Mouse (Mus musculus): ENCODE results near the gene Patj. TPM values are rescaled to one million over a fixed set of nuclear protein-coding genes. Genes with fewer than 3 reads are reported as not detected.

The Patj gene
- polyA plus RNA-seq, 1 experiment = 25.3 TPM

DNA sequence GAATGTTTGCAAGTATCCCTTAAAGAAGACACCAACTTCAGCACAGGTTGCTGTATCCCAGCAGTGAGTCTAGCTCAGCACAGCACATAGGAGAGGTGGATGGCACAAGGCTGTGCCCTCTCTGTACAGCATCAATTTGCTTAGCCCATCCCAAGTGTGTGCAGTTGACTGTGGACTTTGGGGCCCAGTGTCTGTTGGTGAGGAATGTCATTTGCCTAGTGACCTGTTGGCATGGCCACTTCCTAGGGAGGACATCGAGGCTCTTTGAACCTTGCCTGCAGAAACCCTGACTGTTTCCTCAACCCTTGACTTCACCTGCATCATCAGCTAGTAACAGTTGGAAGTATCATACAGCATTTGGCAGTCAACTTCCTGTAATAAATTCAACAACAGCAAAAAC is 270.9 kb downstream of the Patj start:
- Histone ChIP-seq H3K27ac (ENCODE audit: insufficient read depth, low read depth, low read length) (no peak overlapping the region), H3K36me3 (ENCODE audit: control insufficient read depth, insufficient read depth, low read length) (peaks cover 1% of the 10 kb centered on the region; the same call in 1 of the 2 replicates), H3K4me3 (ENCODE audit: insufficient read depth, low read depth, low read length) (no peak overlapping the region), H3K27me3 (replicated peaks; ENCODE audit: control insufficient read depth, insufficient read depth, low read length) (no peaks in the 10 kb centered on the region), H3K4me1 (ENCODE audit: control insufficient read depth, insufficient read depth, low read length) (no peaks in the 10 kb centered on the region)
- DNase-seq = no peak
- TF ChIP-seq CTCF (conservative IDR thresholded peaks at IDR 0.05; ENCODE audit: insufficient read depth, insufficient read length, low read depth, low read length) = no peak
- no peak for TF ChIP-seq POLR2A (IDR thresholded peaks at IDR 0.05; ENCODE audit: low read depth, low read length)
- WGBS = 49% methylated on average over 1 of the region's 1 CpGs

- no peaks in the 10 kb centered on the region for H3K4me1 ChIP-seq (ENCODE audit: control insufficient read depth, insufficient read depth, low read length)
- no peak overlapping the region for H3K4me3 ChIP-seq (ENCODE audit: insufficient read depth, low read depth, low read length)
- WGBS = 63% methylated on average over 3 of the region's 3 CpGs
- peaks cover 1% of the 10 kb centered on the region; the same call in 1 of the 2 replicates for H3K36me3 ChIP-seq (ENCODE audit: control insufficient read depth, insufficient read depth, low read length)
- TF ChIP-seq CTCF (conservative IDR thresholded peaks at IDR 0.05; ENCODE audit: insufficient read depth, insufficient read length, low read depth, low read length) = no peak
- TF ChIP-seq POLR2A (IDR thresholded peaks at IDR 0.05; ENCODE audit: low read depth, low read length) = no peak
- no peaks in the 10 kb centered on the region for H3K27me3 ChIP-seq (replicated peaks; ENCODE audit: control insufficient read depth, insufficient read depth, low read length)
- no peak for DNase-seq
- no peak overlapping the region for H3K27ac ChIP-seq (ENCODE audit: insufficient read depth, low read depth, low read length)
Observed at GRCm38 (mm10) chr4:98667009-98667408, 271.4 kb downstream of the Patj start.

DNA sequence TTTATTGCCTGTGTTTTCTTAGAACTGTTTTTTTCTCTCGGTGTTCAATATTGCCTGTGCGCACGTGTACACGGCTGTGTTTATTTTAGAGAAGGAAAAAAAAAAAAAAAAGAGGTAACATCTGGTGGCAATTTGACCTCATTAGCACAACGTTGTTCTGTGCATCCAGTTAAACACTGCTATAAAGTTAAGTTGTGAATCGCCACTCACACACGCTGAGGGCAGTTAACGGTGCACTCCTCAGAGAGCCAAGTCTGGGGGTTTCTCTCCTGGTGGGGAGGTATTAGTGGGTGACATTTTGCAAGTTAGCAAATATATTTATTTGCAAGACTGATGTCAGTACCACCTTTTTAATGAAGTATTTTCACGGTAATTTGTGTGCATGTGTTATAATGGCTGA is 281.9 kb downstream of the Patj start:
- TF ChIP-seq CTCF (conservative IDR thresholded peaks at IDR 0.05; ENCODE audit: insufficient read depth, insufficient read length, low read depth, low read length) = no peak
- no peak for TF ChIP-seq POLR2A (IDR thresholded peaks at IDR 0.05; ENCODE audit: low read depth, low read length)
- no peaks in the 10 kb centered on the region for H3K27me3 ChIP-seq (replicated peaks; ENCODE audit: control insufficient read depth, insufficient read depth, low read length)
- H3K36me3 ChIP-seq (ENCODE audit: control insufficient read depth, insufficient read depth, low read length) = no peaks in the 10 kb centered on the region; the same call in 1 of the 2 replicates
- 51% methylated on average over 9 of the region's 9 CpGs for WGBS
- H3K4me1 ChIP-seq (ENCODE audit: control insufficient read depth, insufficient read depth, low read length) = no peaks in the 10 kb centered on the region
- no peak overlapping the region for H3K4me3 ChIP-seq (ENCODE audit: insufficient read depth, low read depth, low read length)
- DNase-seq = no peak
- H3K27ac ChIP-seq (ENCODE audit: insufficient read depth, low read depth, low read length) = no peak overlapping the region

DNA sequence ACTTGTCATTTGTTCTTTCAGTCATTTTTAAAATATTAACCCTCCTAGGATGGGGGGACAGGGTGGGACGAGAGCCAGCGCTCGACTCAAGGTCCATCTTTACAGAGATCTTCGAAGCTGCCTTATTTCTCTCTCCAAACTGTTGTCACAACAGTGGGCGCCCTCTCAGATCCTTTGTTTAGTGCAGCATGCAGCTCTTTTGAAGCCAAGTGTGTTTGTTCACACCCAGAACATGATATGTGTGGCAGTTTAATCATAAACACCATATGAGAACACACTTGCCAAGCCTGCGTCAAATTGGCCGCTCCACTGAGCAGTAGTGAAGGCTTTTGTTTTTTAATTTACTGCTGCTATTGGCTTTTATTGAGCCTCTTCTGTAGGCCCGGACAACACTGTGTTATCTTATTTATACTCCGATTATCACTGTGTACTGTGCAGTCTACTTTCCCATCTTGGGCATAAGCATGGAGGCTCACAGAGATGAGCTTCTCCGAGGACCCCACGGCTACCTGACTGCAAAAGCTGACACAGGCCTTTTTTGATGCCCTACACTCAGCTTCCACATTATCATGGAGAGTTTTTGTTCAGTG is 291.2 kb downstream of the Patj start:
- Histone ChIP-seq H3K27me3 (replicated peaks; ENCODE audit: control insufficient read depth, insufficient read depth, low read length) (no peaks in the 10 kb centered on the region), H3K4me3 (ENCODE audit: insufficient read depth, low read depth, low read length) (no peak overlapping the region), H3K36me3 (ENCODE audit: control insufficient read depth, insufficient read depth, low read length) (peaks cover 6% of the 10 kb centered on the region), H3K27ac (ENCODE audit: insufficient read depth, low read depth, low read length) (no peak overlapping the region), H3K4me1 (ENCODE audit: control insufficient read depth, insufficient read depth, low read length) (no peaks in the 10 kb centered on the region)
- TF ChIP-seq CTCF (conservative IDR thresholded peaks at IDR 0.05; ENCODE audit: insufficient read depth, insufficient read length, low read depth, low read length) = no peak
- no peak for TF ChIP-seq POLR2A (IDR thresholded peaks at IDR 0.05; ENCODE audit: low read depth, low read length)
- 80% methylated on average over 11 of the region's 11 CpGs for WGBS
- DNase-seq = no peak

DNA sequence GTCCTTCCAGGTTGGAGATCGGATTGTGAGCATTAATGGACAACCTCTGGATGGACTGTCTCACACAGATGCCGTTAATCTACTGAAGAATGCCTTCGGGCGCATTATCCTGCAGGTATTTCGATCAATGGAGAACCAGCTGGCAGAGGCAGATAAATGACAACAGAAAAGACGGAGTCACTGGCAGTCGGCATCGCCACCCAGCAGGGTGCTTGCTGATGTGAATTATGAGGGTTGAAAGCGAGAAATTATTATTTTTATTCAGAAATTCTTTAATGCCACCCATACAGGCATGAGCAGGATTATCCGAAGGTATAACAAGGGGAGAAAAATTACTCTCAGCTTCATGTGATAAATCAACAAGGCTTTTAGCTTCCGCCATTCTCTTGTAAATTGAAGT is 292.5 kb downstream of the Patj start:
- no peak for DNase-seq
- TF ChIP-seq POLR2A (IDR thresholded peaks at IDR 0.05; ENCODE audit: low read depth, low read length) = no peak
- TF ChIP-seq CTCF (conservative IDR thresholded peaks at IDR 0.05; ENCODE audit: insufficient read depth, insufficient read length, low read depth, low read length) = no peak
- Histone ChIP-seq H3K27me3 (replicated peaks; ENCODE audit: control insufficient read depth, insufficient read depth, low read length) (no peaks in the 10 kb centered on the region), H3K4me3 (ENCODE audit: insufficient read depth, low read depth, low read length) (no peak overlapping the region), H3K36me3 (ENCODE audit: control insufficient read depth, insufficient read depth, low read length) (peaks cover 6% of the 10 kb centered on the region), H3K27ac (ENCODE audit: insufficient read depth, low read depth, low read length) (no peak overlapping the region), H3K4me1 (ENCODE audit: control insufficient read depth, insufficient read depth, low read length) (no peaks in the 10 kb centered on the region)
- WGBS = 92% methylated on average over 11 of the region's 11 CpGs

GRCm38 (mm10) chr4:98688520-98688919 is 292.9 kb downstream of the Patj start:
- H3K4me1 ChIP-seq (ENCODE audit: control insufficient read depth, insufficient read depth, low read length) = peaks cover 4% of the 10 kb centered on the region; the same call in 1 of the 2 replicates
- no peak for DNase-seq
- H3K4me3 ChIP-seq (ENCODE audit: insufficient read depth, low read depth, low read length) = no peak overlapping the region
- 88% methylated on average over 9 of the region's 9 CpGs for WGBS
- no peak overlapping the region for H3K27ac ChIP-seq (ENCODE audit: insufficient read depth, low read depth, low read length)
- TF ChIP-seq CTCF (conservative IDR thresholded peaks at IDR 0.05; ENCODE audit: insufficient read depth, insufficient read length, low read depth, low read length) = no peak
- no peak for TF ChIP-seq POLR2A (IDR thresholded peaks at IDR 0.05; ENCODE audit: low read depth, low read length)
- peaks cover 6% of the 10 kb centered on the region for H3K36me3 ChIP-seq (ENCODE audit: control insufficient read depth, insufficient read depth, low read length)
- no peaks in the 10 kb centered on the region for H3K27me3 ChIP-seq (replicated peaks; ENCODE audit: control insufficient read depth, insufficient read depth, low read length)

GRCm38 (mm10) chr4:98689988-98690387 is 294.4 kb downstream of the Patj start:
- H3K27ac ChIP-seq (ENCODE audit: insufficient read depth, low read depth, low read length) = no peak overlapping the region
- 95% methylated on average over 1 of the region's 1 CpGs for WGBS
- peaks cover 9% of the 10 kb centered on the region; the same call in 1 of the 2 replicates for H3K4me1 ChIP-seq (ENCODE audit: control insufficient read depth, insufficient read depth, low read length)
- no peak overlapping the region for H3K4me3 ChIP-seq (ENCODE audit: insufficient read depth, low read depth, low read length)
- no peaks in the 10 kb centered on the region for H3K27me3 ChIP-seq (replicated peaks; ENCODE audit: control insufficient read depth, insufficient read depth, low read length)
- no peak for DNase-seq
- 0 out of 2 replicates have a peak, but pooled peaks have one; percentile 19 for TF ChIP-seq CTCF (conservative IDR thresholded peaks at IDR 0.05; ENCODE audit: insufficient read depth, insufficient read length, low read depth, low read length)
- TF ChIP-seq POLR2A (IDR thresholded peaks at IDR 0.05; ENCODE audit: low read depth, low read length) = no peak
- peaks cover 6% of the 10 kb centered on the region for H3K36me3 ChIP-seq (ENCODE audit: control insufficient read depth, insufficient read depth, low read length)

Measured in kidney, adult 2 months (tissue).